Mouse (Mus musculus) duodenum, adult 2 months (tissue): Measurements from ENCODE around the gene Bco2. TPM values are rescaled to one million over a fixed set of nuclear protein-coding genes. Genes with fewer than 3 reads are reported as not detected.

Experiments
- polyA plus RNA-seq: library from polyadenylated mRNA; depleted of rRNA; stranded (reverse); fragments of >200 nt; gene quantifications from 2 replicates; pipeline ENCODE4 v1.2.3, GENCODE M21; 2012; ENCODE audit warnings: low replicate concordance; rRNA removed

Gene Bco2
- 5.6 and 10.1 TPM in 2 replicates for polyA plus RNA-seq

GRCm38 (mm10) chr9:50555094-50555446 is at the start of gene Bco2:
TSS of gene Bco2 (minus strand) at chr9:50555181.

GRCm38 (mm10) chr9:50603189-50603997 is 48.4 kb upstream of the Bco2 start, which contains the start of the genes Sdhd and Timm8b:
TSS of gene Sdhd (minus strand) at chr9:50603812.
TSS of gene Timm8b (plus strand) at chr9:50603910.

GRCm38 (mm10) chr9:50561145-50561917 is 6.3 kb upstream of the Bco2 start, which contains the start of gene Tex12:
TSS of gene Tex12 (minus strand) at chr9:50561325.

GRCm38 (mm10) chr9:50554241-50555093 is 514 bp downstream of the Bco2 start, which contains the start of gene Il18:
TSS of gene Il18 (plus strand) at chr9:50554827.

GRCm38 (mm10) chr9:50528293-50528892 is 26.6 kb downstream of the Bco2 start, which contains the start of gene Pts:
TSS of gene Pts (minus strand) at chr9:50528724.

GRCm38 (mm10) chr9:50494311-50494710 is 60.7 kb downstream of the Bco2 start, which contains the start of gene Plet1:
TSS of gene Plet1 (plus strand) at chr9:50494525.

Other genes with a start within 250 kb of the Bco2 start
- 1.5 and 3.7 TPM in 2 replicates for gene Rpl10-ps3, start 210.2 kb downstream of the Bco2 start, polyA plus RNA-seq
- 0.26 and 16.1 TPM in 2 replicates for gene Plet1, start 60.7 kb downstream of the Bco2 start, polyA plus RNA-seq
- gene Pts, start 26.5 kb downstream of the Bco2 start, polyA plus RNA-seq: 11.8 and 14.8 TPM in 2 replicates
- 12.4 and 14.0 TPM in 2 replicates for gene Il18, start 354 bp downstream of the Bco2 start, polyA plus RNA-seq
- gene Tex12, start 6.1 kb upstream of the Bco2 start, polyA plus RNA-seq: not detected in 2 replicates
- 493 and 524 TPM in 2 replicates for gene Sdhd, start 48.6 kb upstream of the Bco2 start, polyA plus RNA-seq
- 49.7 and 77.5 TPM in 2 replicates for gene Timm8b, start 48.7 kb upstream of the Bco2 start, polyA plus RNA-seq
- gene Pih1d2, start 62.1 kb upstream of the Bco2 start, polyA plus RNA-seq: 0.30 and 0.44 TPM in 2 replicates
- gene Nkapd1, start 62.3 kb upstream of the Bco2 start, polyA plus RNA-seq: 2.1 and 3.4 TPM in 2 replicates
- 9.7 and 18.9 TPM in 2 replicates for gene Dlat, start 104.6 kb upstream of the Bco2 start, polyA plus RNA-seq
- gene Dixdc1, start 184.3 kb upstream of the Bco2 start, polyA plus RNA-seq: 0.30 and 2.1 TPM in 2 replicates
- gene 2310030G06Rik, start 191.4 kb upstream of the Bco2 start, polyA plus RNA-seq: 8.1 and 11.5 TPM in 2 replicates
- gene Cryab, start 196.1 kb upstream of the Bco2 start, polyA plus RNA-seq: 38.3 and 50.6 TPM in 2 replicates
- 8.3 and 12.9 TPM in 2 replicates for gene Hspb2, start 197.2 kb upstream of the Bco2 start, polyA plus RNA-seq
- 1.9 and 2.8 TPM in 2 replicates for gene Fdxacb1, start 213.1 kb upstream of the Bco2 start, polyA plus RNA-seq
- 15.5 and 18.9 TPM in 2 replicates for gene Alg9, start 219.8 kb upstream of the Bco2 start, polyA plus RNA-seq
- gene 1110032A03Rik, start 220.3 kb upstream of the Bco2 start, polyA plus RNA-seq: 12.4 and 15.5 TPM in 2 replicates